Mouse (Mus musculus) megakaryocyte, embryonic 14.5 days (primary cell): ENCODE results near the gene Crocc2.

ENCODE experiments used
- FLI1 ChIP-seq: IDR thresholded peaks from 2 replicates; pipeline ENCODE4 v1.6.1; 2012; ENCODE audit warnings: low read length, inconsistent platforms, mixed read lengths
- GATA1 ChIP-seq: IDR thresholded peaks from 3 replicates; pipeline ENCODE4 v1.6.1; 2012; ENCODE audit warnings: mixed read lengths, low read length, inconsistent platforms, borderline replicate concordance

DNA sequence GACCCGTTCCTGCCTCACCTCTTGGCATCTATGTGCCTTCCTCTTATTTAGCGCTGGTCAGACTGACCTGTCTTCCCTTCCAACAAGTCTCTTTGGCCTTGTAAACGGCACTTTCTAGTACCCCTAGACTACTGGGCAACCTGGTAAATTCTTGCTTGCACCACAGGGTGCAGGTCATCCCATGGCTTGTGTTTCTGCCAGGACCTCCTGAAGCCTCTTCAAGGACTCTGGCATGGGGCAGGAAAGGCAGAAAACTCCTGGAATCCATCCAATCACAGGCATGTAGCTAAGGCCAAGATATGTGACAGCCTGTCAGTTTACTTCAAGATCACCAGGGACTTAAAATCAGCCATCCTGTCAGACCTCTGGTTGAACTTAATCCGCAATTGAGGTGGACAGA, 61.1 kb downstream of the Crocc2 start:
- TF ChIP-seq FLI1, result no peak
- no peak for TF ChIP-seq GATA1
